Mouse (Mus musculus) adrenal gland, postnatal 4 days (tissue): ENCODE results near the gene Ftsj3. TPM values are rescaled to one million over a fixed set of nuclear protein-coding genes. Genes with fewer than 3 reads are reported as not detected.
"Not testable (repeated sequence)": the region's sequence is repeated elsewhere in the genome, so short reads cannot be mapped to it uniquely, and the experiment has no call there.

Experiments
- DNase-seq, 2 experiments: peaks; one replicate each; pipeline ENCODE4 v3.0.0; 2021 to 2022; ENCODE audit warnings: low spot score in 2 of 2, mixed read lengths in 2 of 2
- total RNA-seq, 2 experiments: library from RNA; stranded (reverse); gene quantifications; 2 replicates each; pipeline ENCODE4 v1.2.3; 2021

Gene Ftsj3
- total RNA-seq, 2 experiments from 2014 or later, result 69.3 to 71.0 TPM

GRCm38 (mm10) chr11:106214856-106215255 lies 41.0 kb downstream of the Ftsj3 start:
- no peak for DNase-seq

GRCm38 (mm10) chr11:106212771-106213170 lies 43.1 kb downstream of the Ftsj3 start:
- no peak for DNase-seq

- DNase-seq, result no peak
Observed at GRCm38 (mm10) chr11:106202123-106202465, 53.8 kb downstream of the Ftsj3 start, which contains the start of gene Strada. Gene Strada, minus strand, starts transcription at chr11:106202168.

- DNase-seq, result no peak
Observed at GRCm38 (mm10) chr11:106201337-106202122, 54.3 kb downstream of the Ftsj3 start.

- DNase-seq, result no peak
Observed at GRCm38 (mm10) chr11:106200756-106201155, 55.1 kb downstream of the Ftsj3 start.

GRCm38 (mm10) chr11:106199997-106200396 lies 55.9 kb downstream of the Ftsj3 start:
- DNase-seq, result not testable (repeated sequence)

Other genes with a start within 250 kb of the Ftsj3 start
- gene Kcnh6, start 248.0 kb downstream of the Ftsj3 start, total RNA-seq, result under 1 TPM; 0.31 to 0.92 TPM
- gene Dcaf7, start 219.2 kb downstream of the Ftsj3 start, total RNA-seq, result 10 to 100 TPM; 87.2 to 88.1 TPM
- gene Taco1, start 190.0 kb downstream of the Ftsj3 start, total RNA-seq, result 10 to 100 TPM; 27.3 to 28.6 TPM
- gene Map3k3, start 171.5 kb downstream of the Ftsj3 start, total RNA-seq, result 10 to 100 TPM; 55.5 to 60.6 TPM
- gene Gm10840, start 95.2 kb downstream of the Ftsj3 start, total RNA-seq, result not detected
- 10 to 100 TPM; 39.8 to 48.2 TPM for gene Limd2, start 95.2 kb downstream of the Ftsj3 start, total RNA-seq
- 10 to 100 TPM; 19.3 to 20.1 TPM for gene Strada, start 53.9 kb downstream of the Ftsj3 start, total RNA-seq
- 10 to 100 TPM; 86.3 to 89.6 TPM for gene Ccdc47, start 39.7 kb downstream of the Ftsj3 start, total RNA-seq
- 10 to 100 TPM; 74.4 to 76.2 TPM for gene Ddx42, start 39.2 kb downstream of the Ftsj3 start, total RNA-seq
- gene Psmc5, start 75 bp upstream of the Ftsj3 start, total RNA-seq, result 100 to 1,000 TPM; 131 to 138 TPM
- gene Smarcd2, start 16.9 kb upstream of the Ftsj3 start, total RNA-seq, result 100 to 1,000 TPM; 104 to 117 TPM
- under 1 TPM; 0.25 to 0.34 TPM for gene Tcam1, start 20.6 kb upstream of the Ftsj3 start, total RNA-seq
- under 1 TPM in 1 of 2 experiments, not detected in 1; 0.37 TPM for gene Gh, start 45.8 kb upstream of the Ftsj3 start, total RNA-seq
- gene Cd79b, start 58.7 kb upstream of the Ftsj3 start, total RNA-seq, result 1 to 10 TPM; 2.8 to 5.2 TPM
- 1 to 10 TPM; 1.0 to 3.0 TPM for gene Scn4a, start 97.2 kb upstream of the Ftsj3 start, total RNA-seq
- gene Prr29, start 109.4 kb upstream of the Ftsj3 start, total RNA-seq, result not detected
- 10 to 100 TPM; 21.8 to 24.3 TPM for gene Icam2, start 132.0 kb upstream of the Ftsj3 start, total RNA-seq
- gene Ern1, start 231.8 kb upstream of the Ftsj3 start, total RNA-seq, result 10 to 100 TPM; 72.5 to 83.6 TPM